Mouse (Mus musculus) kidney, adult 2 months (tissue): ENCODE data around the gene Gli3.

Experiments
- CTCF ChIP-seq: fragments of 200-500 bp; conservative IDR thresholded peaks from 2 replicates; pipeline ENCODE4 v1.5.1; 2011; ENCODE audit warnings: low read depth, mild to moderate bottlenecking, control low read depth, low read length, moderate library complexity, mixed read lengths; ENCODE audit not compliant: insufficient read depth, insufficient read length
- POLR2A ChIP-seq: fragments of 200-500 bp; IDR thresholded peaks from one replicate; pipeline ENCODE4 v1.6.1; 2011; ENCODE audit warnings: low read depth, low read length, control low read depth

- TF ChIP-seq CTCF (no peak), POLR2A (no peak)
Observed at GRCm38 (mm10) chr13:15514082-15514481, 51.0 kb downstream of the Gli3 start.
